Mouse (Mus musculus): ENCODE results near the gene Celf1.

Gene Celf1

GRCm38 (mm10) chr2:91064211-91064610 is 124.0 kb downstream of the Celf1 start:
- no peak for DNase-seq

- DNase-seq: peak; percentile 69
Measured at GRCm38 (mm10) chr2:91065544-91065943, 125.4 kb downstream of the Celf1 start.

GRCm38 (mm10) chr2:91066455-91066854 is 126.3 kb downstream of the Celf1 start:
- DNase-seq: no peak

- no peak for DNase-seq
Measured at GRCm38 (mm10) chr2:91068162-91068871, 128.1 kb downstream of the Celf1 start.

GRCm38 (mm10) chr2:91068872-91069165 is 128.6 kb downstream of the Celf1 start:
- DNase-seq: no peak
